Mouse (Mus musculus) spleen, postnatal 14 days (tissue): Measurements from ENCODE around the gene Vangl1.
"Not testable (repeated sequence)": the region's sequence is repeated elsewhere in the genome, so short reads cannot be mapped to it uniquely, and the experiment has no call there.

Source experiments
- DNase-seq, 2 experiments: peaks; one replicate each; pipeline ENCODE4 v3.0.0; 2021 to 2022; ENCODE audit warnings: low spot score in 2 of 2

The Vangl1 gene

DNA sequence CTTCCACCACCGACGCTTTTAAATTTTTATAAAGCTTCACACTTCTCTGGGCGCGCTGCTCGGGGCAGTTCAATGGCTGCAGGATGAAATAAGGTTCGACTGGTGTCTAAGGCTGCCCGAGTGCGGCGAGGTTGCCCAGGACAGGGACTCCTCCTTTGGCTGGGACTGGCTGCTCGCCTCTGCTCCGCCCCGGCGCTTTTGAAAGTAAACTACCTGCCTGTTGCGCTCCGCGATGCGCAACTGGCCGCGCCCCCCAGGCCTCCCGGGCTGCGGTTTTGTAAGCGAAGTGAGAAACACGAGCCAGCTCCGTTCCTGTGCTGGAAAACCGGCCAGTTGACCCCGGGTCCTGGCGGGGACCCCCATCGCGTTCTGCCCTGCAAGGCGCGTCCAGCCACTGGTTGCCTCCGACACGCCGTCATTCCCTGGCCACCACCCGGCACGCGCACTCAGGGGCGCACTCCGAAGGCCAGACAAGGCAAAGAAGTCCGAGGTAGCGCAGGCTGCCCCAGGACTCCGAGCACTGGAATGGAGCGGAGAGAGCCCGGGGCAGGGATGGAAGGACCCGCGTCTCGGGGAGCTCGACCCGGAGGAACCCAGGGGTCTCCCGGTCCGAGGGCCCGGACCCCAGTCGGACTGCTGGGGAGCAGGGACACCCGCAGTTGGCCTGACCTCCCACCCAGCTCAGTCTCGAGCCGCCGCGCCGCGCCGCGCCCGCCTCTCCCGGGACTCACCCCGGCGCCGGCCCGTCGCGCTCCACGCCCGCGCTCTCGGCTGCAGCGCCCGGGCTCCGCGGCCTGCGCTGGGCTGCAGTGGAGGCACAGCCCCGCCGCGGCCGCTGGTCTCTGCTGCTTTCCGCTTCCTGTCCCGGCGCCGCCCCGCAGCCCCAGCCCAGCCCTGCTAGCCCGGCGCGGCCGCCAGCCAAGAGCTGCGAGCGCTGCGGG lies at the start of gene Vangl1:
TSS of gene Vangl1 (minus strand) at position 913 of the 941 bp plus-strand sequence.
- DNase-seq = peak; percentile 6 to 13

DNA sequence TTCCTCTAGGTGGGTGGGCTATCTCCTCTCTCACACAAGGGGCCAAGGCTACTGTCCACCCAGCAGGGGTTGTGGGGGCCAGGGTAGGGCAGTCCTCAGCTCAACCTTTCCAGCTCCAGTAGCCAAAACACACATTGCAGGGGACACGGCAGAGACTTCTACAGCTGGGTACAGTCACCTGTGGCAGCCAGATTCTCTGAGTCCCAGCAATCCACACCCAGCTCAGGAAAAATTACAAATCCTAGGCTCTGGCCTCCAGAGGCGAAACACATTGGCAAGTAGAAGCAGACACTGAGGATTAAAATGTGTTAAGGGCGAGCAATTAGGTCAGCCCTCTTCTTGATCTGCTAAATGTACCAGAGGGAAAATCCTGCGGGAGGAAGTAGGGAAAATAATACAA lies 49.1 kb upstream of the Vangl1 start:
- no peak for DNase-seq

- no peak for DNase-seq
Observed at GRCm38 (mm10) chr3:102252927-102253326, 48.4 kb upstream of the Vangl1 start.

DNA sequence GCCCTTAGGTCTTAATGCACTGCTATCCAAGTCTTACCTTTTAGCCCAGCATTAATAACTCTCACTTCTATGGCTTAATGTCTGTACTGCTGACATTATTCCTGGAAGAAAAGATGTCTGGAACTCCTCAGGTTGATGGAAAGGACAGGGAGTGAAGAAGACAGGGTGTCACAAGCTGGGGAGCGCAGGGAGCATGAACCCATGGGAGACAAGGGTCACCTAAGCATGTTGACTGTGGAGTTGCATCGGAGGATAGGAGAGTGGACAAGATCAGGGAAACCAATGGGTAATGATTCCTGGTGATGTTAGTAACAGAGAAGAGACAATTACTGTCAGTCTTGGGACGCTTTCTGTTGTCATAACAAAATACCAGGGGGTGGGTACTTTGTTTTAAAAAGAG lies 46.4 kb upstream of the Vangl1 start:
- DNase-seq = no peak

DNA sequence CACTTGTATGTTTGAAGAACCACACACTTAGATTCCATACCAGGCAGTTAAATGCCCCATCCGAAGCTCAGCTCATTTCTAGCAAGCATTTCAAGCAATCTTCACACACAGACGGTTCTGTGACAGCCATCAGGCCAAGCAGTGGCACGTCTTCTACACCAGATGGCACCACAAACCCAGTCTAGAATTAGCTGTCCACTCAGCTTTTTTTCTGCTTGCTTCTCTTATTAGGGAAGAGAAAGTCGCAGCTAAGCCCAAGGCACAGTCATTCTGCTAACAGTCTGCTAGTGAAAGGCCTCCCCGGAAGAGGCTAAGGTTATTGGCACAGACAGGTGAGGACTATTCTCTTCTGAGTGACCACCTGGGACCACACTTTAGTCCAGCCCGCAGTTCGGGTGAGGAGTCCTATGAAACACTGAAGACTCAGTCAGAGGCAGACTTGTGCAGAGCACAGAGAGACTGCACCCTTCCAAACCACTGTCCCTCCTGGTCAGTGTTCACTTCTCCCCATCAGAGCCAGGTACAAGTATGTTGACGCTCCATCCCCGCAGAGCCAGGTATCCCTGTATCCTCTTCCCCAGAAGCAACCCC lies 45.0 kb upstream of the Vangl1 start:
- DNase-seq = no peak

GRCm38 (mm10) chr3:102244601-102245000 lies 40.1 kb upstream of the Vangl1 start:
- DNase-seq = no peak

GRCm38 (mm10) chr3:102242854-102243253 lies 38.4 kb upstream of the Vangl1 start:
- no peak for DNase-seq

GRCm38 (mm10) chr3:102231418-102232134 lies 27.1 kb upstream of the Vangl1 start:
- no peak for DNase-seq

- DNase-seq = no peak
Observed at GRCm38 (mm10) chr3:102222756-102223155, 18.3 kb upstream of the Vangl1 start.

DNA sequence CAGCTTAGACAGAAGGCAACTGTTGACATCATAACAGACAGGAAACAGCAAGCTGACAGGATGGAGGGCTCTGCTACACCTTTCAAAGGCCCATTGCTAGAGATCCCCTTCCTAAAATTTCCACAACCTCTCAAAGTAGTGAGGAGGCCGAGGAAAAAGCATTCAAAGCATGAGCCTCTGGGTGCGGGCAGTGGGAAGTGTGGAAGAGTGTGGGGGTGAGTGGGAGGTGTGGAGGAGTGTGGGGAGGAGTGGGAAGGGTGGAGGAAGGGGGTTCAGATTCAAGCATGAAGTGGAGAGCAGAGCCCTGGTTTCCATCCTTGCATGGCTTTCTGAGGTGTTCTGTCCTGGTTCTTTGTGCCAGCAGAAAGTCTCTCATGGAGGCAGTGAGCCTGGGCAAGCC lies 13.8 kb upstream of the Vangl1 start:
- DNase-seq = no peak

- no peak for DNase-seq
Observed at GRCm38 (mm10) chr3:102214736-102215135, 10.2 kb upstream of the Vangl1 start.

GRCm38 (mm10) chr3:102214299-102214698 lies 9.8 kb upstream of the Vangl1 start:
- no peak for DNase-seq

DNA sequence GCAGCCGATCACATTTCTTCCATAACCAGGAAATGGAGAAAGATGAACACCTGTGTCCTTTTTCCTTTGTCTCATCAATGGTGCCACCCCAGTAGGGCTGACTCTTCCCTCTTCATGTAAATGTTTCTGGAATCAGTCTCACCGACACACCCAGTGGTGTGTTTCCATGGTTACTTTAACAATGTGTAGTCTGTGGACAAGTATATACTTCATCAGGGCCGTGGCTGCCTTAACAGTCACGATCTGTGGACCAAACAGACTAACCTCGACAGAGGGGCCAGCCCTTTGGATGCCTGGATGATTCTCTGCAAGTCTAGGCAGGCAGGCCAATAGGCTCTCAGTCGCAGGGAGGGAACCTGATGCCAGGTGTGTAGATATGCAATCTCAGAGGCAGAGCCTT lies 8.4 kb upstream of the Vangl1 start:
- no peak for DNase-seq

GRCm38 (mm10) chr3:102212336-102212735 lies 7.8 kb upstream of the Vangl1 start:
- DNase-seq = no peak

DNA sequence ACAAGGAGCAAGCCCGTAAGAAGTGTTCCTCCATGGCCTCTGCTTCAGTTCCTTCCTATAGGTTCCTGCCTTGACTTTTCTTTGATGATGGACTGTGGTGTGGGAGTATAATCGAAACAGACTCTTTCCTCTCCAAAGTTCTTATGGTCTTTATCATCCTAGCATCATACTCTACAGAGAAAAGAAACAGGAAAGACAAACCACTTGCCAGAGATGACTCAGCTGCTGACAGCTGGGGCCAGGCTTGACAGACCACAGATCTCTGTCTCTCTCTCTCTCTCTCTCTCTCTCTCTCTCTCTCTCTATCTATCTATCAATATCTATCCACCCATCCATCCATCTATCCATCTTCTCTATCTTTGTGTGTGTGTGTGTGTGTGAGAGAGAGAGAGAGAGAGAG lies 6.8 kb upstream of the Vangl1 start:
- no peak for DNase-seq

DNA sequence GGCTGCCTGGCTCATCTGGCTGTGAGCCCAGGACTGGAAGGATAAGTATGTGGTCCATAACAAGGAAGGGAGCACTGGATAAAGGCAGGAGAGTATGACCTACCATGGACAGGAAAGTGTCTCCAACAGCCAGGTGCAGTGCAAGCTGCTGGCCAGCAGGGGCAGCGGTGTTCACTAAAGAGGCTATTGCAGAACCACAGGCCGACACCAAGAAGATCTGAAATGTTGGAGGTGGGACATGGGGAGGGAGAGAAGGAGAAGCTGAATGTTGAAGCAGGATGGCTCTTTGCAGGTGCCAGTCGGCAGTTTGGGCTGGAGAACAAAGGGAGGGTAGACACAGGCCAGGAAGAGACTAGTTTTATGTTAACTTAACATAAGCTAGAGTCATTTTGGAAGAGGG lies 6.3 kb upstream of the Vangl1 start:
- peak in 1 of 2 experiments; percentile 32 for DNase-seq

GRCm38 (mm10) chr3:102208861-102209260 lies 4.4 kb upstream of the Vangl1 start:
- DNase-seq = no peak

GRCm38 (mm10) chr3:102205458-102205830 lies 951 bp upstream of the Vangl1 start:
- DNase-seq = no peak

GRCm38 (mm10) chr3:102204734-102205457 lies 403 bp upstream of the Vangl1 start:
- not testable (repeated sequence) for DNase-seq

GRCm38 (mm10) chr3:102203131-102203530 lies 1.4 kb downstream of the Vangl1 start:
- no peak for DNase-seq

- DNase-seq = no peak
Observed at GRCm38 (mm10) chr3:102199991-102200390, 4.5 kb downstream of the Vangl1 start.

DNA sequence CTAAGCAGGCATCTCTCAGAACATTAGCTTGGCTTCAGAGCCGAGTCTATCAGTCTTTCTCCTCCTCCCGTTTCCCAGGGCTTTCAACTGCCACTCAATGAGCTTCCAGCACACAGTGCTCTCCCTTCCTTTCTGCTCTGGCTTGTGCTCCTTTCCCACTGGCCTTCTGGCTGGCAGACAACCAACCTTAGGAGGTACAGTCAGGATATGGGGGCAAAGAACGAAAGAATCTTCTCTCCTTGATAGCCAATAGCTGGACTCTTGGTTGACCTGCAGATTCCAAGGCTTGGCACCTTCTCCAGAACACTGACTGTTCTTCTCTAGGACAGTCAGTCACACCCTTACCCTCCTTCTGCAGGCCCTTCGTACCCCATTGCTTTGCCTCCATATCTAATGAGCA lies 5.3 kb downstream of the Vangl1 start:
- no peak for DNase-seq
